Mouse (Mus musculus): ENCODE measurements at regions not wholly inside any gene's neighbourhood (a gene's known extent, or its start where the extent isn't known, plus 50 kb on each side); places are given as distances from the start of the nearest gene placed in this dataset. TPM values are rescaled to one million over a fixed set of nuclear protein-coding genes. Genes with fewer than 3 reads are reported as not detected.

Small RNA genes in the stretch of these regions (microRNA-seq; reads per million reads assigned to microRNA genes)
- gene Gm25649: not detected
